Mouse (Mus musculus) T-helper 2 cell (primary cell): ENCODE data around the gene Sgf29.

Source experiments
- in situ Hi-C: fragments of 300-600 bp; cut with MboI, MseI; formaldehyde crosslinking; loops from one replicate; pipeline ENCODE4 v1.15.1; 2025; ENCODE audit warnings: high pct_unique_total_duplicates

The Sgf29 gene

GRCm38 (mm10) chr7:126702861-126703756, 54.0 kb downstream of the Sgf29 start:
- in situ Hi-C loops: loop anchor here (5.0 kb wide), 1 partner anchor 94 kb away; the partner anchor contains the start of gene Fam57b

DNA sequence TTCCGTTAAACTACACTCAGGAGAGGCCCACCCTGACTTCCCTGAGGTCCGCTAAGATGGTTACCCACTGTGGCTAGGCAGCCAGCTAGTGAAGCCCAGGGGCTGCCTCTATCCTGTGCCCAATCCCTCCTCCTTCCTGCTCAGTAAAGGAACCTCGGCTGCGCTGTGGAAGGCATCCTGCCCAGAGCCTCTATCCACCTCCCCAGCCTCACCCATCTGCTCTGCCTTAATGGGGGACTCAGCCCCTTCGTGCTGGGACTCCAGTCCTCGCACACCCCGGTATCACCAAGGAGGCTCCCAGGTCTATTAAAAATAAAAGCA, 54.6 kb downstream of the Sgf29 start:
- in situ Hi-C loops: loop anchor here (5.0 kb wide), 1 partner anchor 94 kb away; the partner anchor contains the start of gene Fam57b

GRCm38 (mm10) chr7:126704121-126704980, 55.2 kb downstream of the Sgf29 start:
- in situ Hi-C loops: loop anchor here (5.0 kb wide), 1 partner anchor 93 kb away; the partner anchor contains the start of gene Fam57b

DNA sequence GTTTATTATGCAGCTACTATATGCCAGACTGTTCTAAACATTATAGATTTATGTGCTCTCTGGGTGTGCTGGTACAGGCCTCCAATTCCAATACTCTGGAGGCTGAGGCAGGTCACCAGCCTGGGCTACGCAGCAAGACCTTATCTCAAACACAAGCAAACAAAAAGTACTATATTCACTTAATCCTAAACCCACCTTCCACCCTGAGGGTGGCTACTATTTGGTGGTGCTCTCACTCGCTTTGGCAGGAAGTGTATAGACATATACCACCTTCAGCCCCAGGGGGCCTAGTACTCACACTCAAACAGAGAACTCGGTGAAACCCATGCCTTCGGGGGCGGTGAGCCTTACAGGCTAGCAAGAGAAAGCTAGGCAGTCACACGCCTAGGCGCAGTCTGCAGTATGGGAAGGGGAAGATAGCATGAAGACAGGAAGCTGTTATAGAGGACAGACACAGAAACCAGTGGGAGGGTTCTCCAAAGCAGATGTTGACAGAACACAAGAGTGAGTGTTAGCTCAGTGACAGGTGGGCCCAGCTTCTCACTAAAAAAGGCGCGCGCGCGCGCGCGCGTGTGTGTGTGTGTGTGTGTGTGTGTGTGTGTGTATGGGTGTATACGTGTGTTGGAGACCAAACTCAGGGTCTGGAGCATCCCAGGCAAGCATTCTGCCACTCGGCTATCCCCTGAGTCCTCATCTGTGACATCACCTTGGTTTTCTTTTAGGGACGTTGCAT, 58.5 kb downstream of the Sgf29 start, which contains the start of gene Coro1a:
TSS of gene Coro1a (minus strand) at position 346 of the 733 bp plus-strand sequence.
- in situ Hi-C loops: no loop called here

DNA sequence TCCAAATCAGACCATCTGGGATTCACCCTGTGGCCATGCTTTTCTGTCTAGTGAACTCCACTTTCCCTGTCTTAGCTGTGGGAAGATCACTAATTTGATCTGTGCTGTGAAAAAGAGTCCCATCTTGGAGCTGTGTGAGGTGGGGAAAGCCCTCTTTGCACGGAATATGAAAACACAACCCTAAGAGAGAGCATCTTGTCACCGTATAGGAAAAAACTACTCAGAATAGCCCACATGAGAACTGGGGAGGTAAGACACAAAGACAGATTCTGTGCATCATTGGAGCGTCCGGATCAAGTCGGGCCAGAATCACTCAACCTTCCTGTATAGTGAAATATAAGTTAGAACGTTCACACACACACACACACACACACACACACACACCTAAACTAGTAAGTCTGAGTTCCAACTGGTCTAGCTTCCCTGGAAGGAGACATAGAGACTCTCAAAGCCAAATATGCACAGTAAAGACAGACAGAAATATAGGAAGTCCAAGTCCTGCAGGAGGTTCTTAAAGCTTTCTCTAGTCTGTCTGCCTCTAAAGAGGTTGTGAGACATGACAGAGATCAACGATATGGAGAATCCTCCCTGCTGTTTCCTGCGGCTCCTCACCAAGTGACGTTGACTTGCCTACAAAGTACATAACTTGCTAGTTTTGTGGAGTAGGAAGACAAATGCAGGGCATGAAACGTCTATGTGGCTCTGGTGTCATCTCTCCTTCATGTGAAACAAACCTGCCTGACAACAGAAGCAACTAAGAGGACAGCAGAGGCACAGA, 59.3 kb downstream of the Sgf29 start:
- in situ Hi-C loops: no loop called here

GRCm38 (mm10) chr7:126710266-126710665, 61.2 kb downstream of the Sgf29 start:
- in situ Hi-C loops: no loop called here

DNA sequence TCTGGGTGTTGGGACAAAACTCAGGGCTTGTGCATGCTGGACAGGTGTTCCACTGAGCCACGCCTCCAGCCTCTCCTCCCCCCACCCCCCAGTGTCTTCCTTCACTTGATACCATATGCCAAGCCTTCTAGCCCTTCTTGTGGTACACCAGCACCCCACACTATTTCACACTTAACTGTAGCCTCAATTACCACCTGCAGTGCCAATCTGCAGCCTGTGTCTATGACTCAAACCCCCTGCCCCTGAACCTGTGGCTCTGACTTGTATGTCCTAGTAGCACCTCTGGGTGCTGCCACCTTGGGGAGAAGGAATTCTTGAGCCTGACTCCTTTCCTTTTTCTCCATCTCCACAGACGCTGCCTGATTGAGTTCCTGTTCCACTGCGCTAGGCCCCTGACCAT, 62.8 kb downstream of the Sgf29 start:
- in situ Hi-C loops: no loop called here

DNA sequence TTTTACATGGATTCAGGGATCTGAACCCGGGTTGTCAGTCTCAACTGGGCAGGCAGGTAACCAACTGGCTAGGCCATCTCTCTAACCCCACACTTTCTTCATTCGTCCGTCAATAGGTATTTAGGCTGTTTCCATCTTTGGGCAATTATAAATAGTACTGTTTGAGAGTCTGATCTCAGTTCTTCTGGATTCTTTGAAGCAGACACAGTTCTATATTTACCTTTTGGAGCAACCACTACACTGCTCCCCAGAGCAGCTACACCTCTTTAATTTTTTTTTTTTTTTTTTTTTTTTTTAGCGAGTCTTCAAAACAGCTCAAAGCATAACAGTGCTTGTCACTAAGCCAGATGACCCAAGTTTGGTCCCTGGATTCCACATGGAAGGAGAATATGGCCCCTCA, 66.6 kb downstream of the Sgf29 start:
- in situ Hi-C loops: no loop called here

GRCm38 (mm10) chr7:126717566-126717965, 68.5 kb downstream of the Sgf29 start:
- in situ Hi-C loops: no loop called here

GRCm38 (mm10) chr7:126718787-126719337, 69.8 kb downstream of the Sgf29 start:
- in situ Hi-C loops: no loop called here

- in situ Hi-C loops: no loop called here
Observed at GRCm38 (mm10) chr7:126721635-126722034, 72.5 kb downstream of the Sgf29 start.
